Mouse (Mus musculus) spleen, adult 10 weeks (tissue): Measurements from ENCODE around the gene Prcp. TPM values are rescaled to one million over a fixed set of nuclear protein-coding genes. Genes with fewer than 3 reads are reported as not detected.

Experiments used
- polyA plus RNA-seq: library from polyadenylated mRNA; stranded (reverse); fragments of 350-450 nt; fragmentation: Illumina TruSeq; extraction: RNeasy Lipid Tissue Mini Kit (QIAGEN cat#74804); gene quantifications from one replicate; pipeline ENCODE4 v1.2.3, GENCODE M21; 2015; ENCODE audit warnings: low replicate concordance; ENCODE audit not compliant: insufficient read depth

Gene Prcp
- 84.6 TPM for polyA plus RNA-seq

GRCm38 (mm10) chr7:92874116-92874675, at the start of gene Prcp, which contains the start of gene Ddias:
Prcp (plus strand) TSS chr7:92874470.
Ddias (minus strand) TSS chr7:92874247.

Other genes starting within 250 kb of the Prcp start
- gene Ankrd42, start 237.3 kb upstream of the Prcp start, polyA plus RNA-seq, result 1.2 TPM
- gene Pcf11, start 204.5 kb upstream of the Prcp start, polyA plus RNA-seq, result 107 TPM
- 49.0 TPM for gene Rab30, start 132.9 kb upstream of the Prcp start, polyA plus RNA-seq
- 4.2 TPM for gene Ddias, start 223 bp upstream of the Prcp start, polyA plus RNA-seq
- gene Fam181b, start 205.4 kb downstream of the Prcp start, polyA plus RNA-seq, result 1.9 TPM